Mouse (Mus musculus) kidney, adult 10 weeks (tissue): Measurements from ENCODE around the gene Thoc7. TPM values are rescaled to one million over a fixed set of nuclear protein-coding genes. Genes with fewer than 3 reads are reported as not detected.

Experiments used
- polyA plus RNA-seq: library from polyadenylated mRNA; stranded (reverse); fragments of 350-450 nt; fragmentation: Illumina TruSeq; extraction: RNeasy Lipid Tissue Mini Kit (QIAGEN cat#74804); gene quantifications from one replicate; pipeline ENCODE4 v1.2.3, GENCODE M21; 2014; ENCODE audit warnings: low read depth, low replicate concordance

The Thoc7 gene
- polyA plus RNA-seq, result 448 TPM

GRCm38 (mm10) chr14:13961401-13962112, at the start of gene Thoc7, which contains the start of gene Atxn7:
Thoc7 (minus strand) TSS chr14:13961852.
Atxn7 (plus strand) TSS chr14:13961440.

GRCm38 (mm10) chr14:13914387-13915082, 47.1 kb downstream of the Thoc7 start, which contains the start of gene Gm281:
Gm281 (minus strand) TSS chr14:13914478.

Other genes starting within 250 kb of the Thoc7 start
- gene Gm281, start 47.4 kb downstream of the Thoc7 start, polyA plus RNA-seq, result not detected
- gene Atxn7, start 412 bp downstream of the Thoc7 start, polyA plus RNA-seq, result 20.2 TPM
- 184 TPM for gene Psmd6, start 159.1 kb upstream of the Thoc7 start, polyA plus RNA-seq
- gene Olfr720, start 225.0 kb upstream of the Thoc7 start, polyA plus RNA-seq, result not detected